Mouse (Mus musculus) cortical plate, adult 2 months (tissue): ENCODE measurements around the gene Nucb2.

Experiments used
- CTCF ChIP-seq: fragments of 200-500 bp; IDR thresholded peaks from 2 replicates; pipeline ENCODE4 v1.5.1; 2011; ENCODE audit warnings: mild to moderate bottlenecking, control low read depth, low read length; ENCODE audit not compliant: insufficient read depth; ENCODE audit errors: extremely low read depth
- POLR2A ChIP-seq: fragments of 200-500 bp; IDR thresholded peaks from 2 replicates; pipeline ENCODE4 v1.6.1; 2011; ENCODE audit warnings: mild to moderate bottlenecking, low read length, control low read depth; ENCODE audit not compliant: insufficient read depth; ENCODE audit errors: extremely low read depth

GRCm38 (mm10) chr7:116503879-116504817 lies at the start of gene Nucb2:
- TF ChIP-seq CTCF (no peak), POLR2A (peak; percentile 93)
